Mouse (Mus musculus) right cerebral cortex, postnatal 36 days (tissue): ENCODE data around the gene Cyp1b1.

Experiments used
- DNase-seq, 2 experiments: peaks; one replicate each; pipeline ENCODE4 v3.0.0; 2022; ENCODE audit warnings: low spot score in 2 of 2, mixed read lengths in 1 of 2

Gene Cyp1b1

DNA sequence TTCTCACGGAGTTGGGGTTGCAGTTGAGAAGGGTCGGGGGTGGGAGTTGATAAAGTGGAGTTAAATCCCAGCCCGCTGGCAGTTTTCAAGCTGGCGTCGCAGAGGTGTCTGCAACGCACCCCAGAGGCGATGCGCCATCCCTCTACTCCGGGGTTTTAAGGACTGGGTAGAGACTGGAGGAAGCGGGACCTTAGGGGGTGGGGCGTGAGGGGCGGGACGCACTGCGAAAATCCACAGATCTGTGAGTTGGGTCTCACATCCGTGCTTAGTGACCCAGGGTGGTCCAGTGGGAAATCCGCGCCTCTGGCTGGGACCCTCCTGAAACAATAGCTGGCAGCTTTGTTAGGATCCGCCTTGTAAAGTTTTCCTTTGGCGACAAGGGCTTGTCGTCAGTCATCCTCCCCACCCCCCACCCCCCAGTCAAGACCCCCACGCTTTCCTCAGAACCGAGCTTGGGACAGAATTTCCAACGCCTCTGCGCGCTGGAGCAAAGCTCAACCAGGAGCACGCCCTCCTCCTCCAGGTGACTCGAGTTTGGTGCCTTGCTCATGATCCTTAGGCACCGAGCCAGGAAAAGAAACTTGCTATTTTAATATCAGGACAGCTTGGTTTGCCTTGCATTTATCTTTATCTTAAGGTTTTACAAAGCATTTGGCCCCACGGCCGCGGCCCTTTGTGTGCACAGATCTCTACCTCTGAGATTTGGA, at the start of gene Cyp1b1:
Cyp1b1 (minus strand) TSS at position 131 of the 707 bp plus-strand sequence.
- DNase-seq, result no peak

DNA sequence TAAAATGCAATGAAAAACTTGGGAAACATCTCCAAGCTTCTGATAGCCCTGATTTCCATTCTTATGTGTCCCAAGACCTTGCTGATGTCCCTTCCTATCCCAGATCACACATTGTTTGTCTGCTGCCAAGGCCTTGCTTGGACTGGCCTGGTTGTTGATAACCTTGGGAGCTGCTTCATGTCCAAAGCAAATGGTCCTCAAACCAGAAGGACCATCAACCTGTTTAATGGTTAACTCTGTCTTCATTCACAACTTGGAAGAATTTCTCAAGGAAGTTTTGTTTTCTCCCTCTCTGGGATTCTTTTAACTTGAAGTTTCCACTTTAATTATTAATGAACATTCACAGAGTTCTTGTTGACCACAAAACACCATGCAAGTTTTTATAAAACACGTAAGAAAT, 47.0 kb upstream of the Cyp1b1 start:
- DNase-seq, result no peak

DNA sequence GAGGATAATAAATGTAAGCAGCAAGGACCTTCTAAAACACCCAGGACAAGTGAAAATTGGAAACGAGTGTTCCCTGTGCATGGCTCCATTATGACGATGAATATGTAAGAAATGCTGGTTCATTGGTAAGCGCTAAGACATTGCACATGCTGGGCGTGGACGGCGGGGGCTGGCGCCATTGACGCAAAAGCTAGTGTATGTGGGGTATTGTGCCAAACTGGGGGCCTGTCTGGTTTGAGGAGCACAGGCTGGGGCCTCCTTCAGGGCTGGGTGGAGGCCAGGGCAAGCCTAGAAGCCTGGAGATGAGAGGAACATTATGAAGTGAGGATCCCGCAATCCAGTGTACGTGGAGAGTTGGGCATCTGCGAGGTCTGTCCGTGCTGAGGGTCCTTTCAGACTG, 39.0 kb upstream of the Cyp1b1 start:
- no peak for DNase-seq

DNA sequence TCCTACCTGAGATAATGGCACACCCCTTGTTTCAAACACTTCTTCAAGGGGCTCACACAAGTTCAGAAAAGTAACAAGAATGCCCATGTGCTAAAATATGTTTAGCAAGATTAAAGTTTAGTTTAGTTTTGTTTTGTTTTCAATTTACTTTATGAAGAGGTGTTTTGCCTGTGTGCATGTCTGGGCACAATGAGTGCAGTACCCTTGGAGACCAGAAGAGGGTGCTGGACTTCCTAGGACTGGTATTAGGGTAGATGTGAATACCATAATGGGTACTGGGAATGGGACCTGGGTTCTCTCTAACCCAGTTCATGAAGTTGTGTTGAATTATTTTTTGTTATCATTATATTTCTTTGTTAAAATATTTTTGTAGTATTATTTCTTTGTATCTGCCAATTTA, 38.0 kb upstream of the Cyp1b1 start:
- no peak for DNase-seq

DNA sequence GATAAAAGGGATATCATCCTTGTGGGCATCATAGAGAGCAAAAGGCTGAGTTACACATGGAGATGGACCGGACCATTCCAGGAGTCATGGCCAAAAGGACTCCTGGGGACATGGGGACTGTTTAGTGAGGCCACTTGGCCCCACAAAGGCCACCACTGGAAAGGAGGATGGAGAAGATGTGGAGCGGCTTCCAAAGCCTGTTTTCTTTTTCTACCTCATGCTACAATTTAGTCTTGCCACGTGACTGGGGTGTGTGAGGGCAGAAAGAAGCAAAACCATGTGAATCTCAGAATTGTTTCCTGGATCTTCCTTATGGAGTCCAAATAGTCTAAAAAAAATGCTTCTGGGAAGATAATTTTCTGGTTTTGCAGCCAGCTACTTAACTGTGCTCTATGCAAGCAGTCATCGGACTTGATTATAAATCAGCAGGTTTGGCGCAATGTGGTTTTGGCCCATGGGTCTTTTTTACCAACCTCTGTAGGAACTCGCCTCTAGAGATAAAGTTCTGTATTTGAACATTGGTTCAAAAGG, 36.9 kb upstream of the Cyp1b1 start:
- DNase-seq, result no peak

DNA sequence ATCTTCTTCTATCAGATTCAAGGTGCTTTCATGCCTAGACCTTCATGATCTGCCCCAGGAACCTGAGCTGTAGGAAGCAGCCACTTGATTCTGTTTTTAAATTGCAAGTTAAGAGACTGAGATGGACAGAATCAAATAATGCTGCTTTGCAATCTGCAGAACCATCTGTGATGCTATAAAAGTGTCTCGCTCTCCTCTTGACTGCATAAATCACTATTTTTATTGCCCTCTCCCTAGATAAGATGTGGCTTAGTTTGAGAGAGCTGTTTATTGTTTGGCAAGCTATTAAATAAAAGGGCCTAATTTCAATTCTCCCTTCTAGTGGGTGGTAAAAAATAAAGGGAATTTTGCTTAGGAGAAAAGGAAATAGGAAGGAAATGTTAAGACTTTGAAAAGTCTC, 34.8 kb upstream of the Cyp1b1 start:
- no peak for DNase-seq

DNA sequence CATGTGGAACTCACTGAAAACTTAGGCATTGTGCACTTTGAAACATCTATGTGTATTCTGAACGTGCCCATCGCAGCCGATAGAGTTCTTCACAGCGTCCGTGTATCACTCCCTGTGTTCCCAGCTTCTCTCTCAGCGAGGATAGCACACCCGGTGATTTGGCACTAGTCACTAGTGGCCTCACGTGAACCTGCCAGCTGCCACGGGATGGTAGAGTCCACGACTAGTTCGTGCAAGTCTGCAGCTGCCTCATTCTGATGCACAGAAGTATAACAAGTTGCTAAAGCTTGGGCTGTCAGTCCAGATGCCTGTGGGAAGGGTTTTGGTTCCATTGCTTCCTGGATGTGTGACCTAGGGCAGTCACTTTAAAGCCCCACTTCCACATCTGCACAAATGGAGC, 32.1 kb upstream of the Cyp1b1 start:
- DNase-seq, result no peak

DNA sequence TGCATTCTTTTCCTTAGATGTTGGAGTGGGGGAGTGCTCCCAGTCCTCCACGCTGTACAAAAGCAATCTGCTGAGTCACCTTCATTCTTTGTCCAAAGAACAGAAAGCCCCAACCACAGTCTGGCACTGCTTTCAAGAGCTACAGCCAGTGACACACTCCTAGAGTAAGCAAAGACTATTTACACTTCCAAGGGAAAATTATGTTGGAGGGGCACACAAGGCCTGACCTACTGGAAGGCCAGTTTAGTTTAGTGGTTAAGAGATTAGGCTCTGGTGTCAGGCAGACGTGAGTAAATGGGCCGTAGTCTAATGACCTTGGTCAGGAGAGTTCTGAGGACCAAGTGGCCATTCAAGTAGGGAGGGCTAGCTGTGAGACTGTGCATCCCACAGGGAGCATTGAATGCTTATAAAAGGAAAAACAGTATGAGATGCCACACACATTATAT, 31.3 kb upstream of the Cyp1b1 start:
- no peak for DNase-seq

DNA sequence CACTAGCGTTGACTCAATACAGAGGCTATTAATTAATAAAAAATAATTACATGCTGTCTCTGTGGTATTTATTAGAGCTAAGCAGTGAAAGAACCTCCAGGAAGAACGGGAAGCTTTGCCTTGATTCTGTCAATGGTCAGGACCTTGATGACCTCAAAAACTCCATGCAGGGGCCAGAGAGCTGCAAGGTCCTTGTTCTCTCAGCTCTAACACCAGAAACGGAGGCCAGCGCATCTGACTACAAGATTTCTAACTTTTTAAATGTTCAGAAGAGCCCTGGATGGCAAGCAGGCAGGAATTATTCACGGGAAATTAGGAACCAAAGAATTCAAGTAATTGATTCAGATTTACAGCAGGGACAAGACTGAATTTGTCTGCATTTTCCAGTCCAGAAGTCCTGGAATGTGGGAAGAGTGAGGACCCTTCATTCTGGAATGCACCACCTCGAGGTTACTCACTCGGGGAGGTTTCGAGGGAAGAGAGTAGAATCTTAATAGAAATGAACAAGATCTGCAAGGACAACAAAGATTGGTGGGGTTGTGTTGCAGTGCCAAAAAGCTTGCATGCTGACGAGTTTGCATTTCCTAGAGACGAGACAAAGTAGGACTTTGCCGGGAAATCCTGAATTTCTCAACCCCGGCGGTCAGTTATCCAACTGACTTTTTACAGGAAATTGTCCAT, 30.3 kb upstream of the Cyp1b1 start:
- no peak for DNase-seq

DNA sequence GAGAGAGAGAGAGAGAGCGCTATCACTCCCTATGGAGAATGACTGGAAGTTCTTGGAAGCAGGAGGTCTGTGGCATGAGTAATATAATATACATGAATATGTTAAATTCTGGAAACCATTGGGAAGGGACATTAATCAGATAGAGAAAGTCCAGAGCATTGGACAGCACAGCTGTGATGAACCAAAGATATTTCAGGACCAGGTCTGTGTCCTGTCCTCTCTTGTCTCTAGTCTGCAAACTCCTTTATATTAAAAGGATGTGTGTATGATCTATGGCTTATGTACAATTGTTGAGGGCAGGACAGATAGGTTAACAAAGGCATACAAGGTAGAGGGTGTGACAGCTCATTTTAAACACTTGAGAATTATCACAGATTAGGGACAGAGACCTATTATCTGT, 28.6 kb upstream of the Cyp1b1 start:
- DNase-seq, result no peak

DNA sequence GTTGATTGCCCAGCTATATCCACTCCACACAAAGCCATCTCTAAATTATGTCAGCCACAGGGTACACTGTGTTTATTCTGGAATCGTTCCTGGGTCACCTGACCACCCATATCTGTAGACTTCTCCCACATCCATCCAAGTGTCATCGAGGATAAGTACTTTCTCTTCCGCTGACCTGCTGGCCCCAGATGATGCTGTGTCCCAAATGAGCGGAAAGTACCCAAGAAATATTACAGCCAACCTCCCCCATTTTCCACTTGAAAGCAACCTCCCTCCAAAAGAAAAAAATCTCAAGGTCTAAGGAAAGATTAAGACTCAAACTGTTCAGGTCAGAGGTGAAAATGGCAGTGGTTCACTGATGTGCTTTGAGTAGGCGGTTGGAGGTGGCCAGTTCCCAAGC, 27.8 kb upstream of the Cyp1b1 start:
- DNase-seq, result no peak

DNA sequence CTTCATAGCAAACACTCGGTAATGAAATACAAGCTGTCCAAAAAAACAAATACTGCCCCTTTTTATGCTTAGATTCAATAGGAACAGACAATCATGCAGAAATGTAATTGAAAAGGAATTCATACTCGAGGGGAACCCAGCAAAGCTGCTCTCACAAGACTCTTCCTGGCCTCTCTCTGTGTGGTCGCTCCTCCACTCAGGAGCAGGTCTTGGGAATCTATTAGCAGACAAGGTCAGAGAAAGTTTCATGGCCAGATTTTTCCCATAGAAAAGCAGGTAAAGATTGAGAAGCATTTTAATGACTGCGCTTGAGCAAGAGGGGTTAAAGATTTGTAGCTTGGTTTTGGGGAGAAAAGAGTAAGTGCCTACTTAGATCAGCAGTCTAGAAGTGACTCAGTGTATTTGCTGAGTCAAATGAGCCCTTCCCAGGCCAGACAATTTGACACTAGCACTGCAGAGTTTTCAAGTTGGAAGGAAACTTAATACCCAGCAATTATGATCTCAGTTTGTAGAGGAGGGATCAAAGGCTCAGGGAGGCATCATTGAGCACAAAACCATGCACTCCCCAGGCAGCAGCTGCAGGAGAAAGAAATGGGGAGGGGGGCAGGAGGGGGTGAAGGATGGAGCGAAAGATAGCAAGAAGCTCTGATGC, 24.1 kb upstream of the Cyp1b1 start:
- no peak for DNase-seq

DNA sequence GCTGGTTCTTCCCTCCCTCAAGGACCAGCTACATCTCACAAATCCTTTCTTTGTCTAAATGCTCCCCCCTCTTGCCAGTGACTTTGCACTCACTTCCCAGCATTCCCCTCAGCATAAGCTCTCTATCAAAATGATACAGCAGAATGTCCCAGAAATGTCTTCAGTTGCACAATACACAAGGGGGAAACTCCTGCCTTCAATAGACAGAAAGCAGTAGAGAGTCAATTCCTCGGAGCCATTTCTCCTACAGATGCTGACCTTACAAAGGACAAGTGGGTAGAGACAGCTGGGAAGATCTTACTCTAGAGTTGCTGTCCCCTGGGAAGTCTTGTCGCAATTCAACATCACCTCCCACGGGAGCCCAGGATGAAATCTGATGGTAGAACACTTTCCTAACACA, 22.7 kb upstream of the Cyp1b1 start:
- DNase-seq, result no peak

DNA sequence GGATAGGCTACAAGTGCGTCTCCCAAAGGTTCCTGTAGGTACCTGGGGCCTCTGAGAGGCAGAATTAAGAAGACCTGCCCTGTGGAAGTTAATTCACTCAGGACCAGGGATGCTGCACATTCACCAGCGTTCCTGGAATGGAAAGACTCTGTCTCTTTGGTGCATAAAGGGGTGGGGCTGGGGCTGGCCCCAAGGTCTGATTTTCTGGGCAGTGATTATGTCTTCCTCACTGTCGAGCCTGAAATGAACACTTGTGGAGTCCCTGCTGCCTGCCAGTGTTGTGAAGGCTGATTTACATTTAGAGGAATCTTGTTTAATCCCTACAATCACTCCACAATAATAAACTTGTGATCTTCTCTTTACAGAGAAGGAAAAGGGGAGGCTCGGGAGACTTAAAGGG, 18.2 kb upstream of the Cyp1b1 start:
- DNase-seq, result no peak

DNA sequence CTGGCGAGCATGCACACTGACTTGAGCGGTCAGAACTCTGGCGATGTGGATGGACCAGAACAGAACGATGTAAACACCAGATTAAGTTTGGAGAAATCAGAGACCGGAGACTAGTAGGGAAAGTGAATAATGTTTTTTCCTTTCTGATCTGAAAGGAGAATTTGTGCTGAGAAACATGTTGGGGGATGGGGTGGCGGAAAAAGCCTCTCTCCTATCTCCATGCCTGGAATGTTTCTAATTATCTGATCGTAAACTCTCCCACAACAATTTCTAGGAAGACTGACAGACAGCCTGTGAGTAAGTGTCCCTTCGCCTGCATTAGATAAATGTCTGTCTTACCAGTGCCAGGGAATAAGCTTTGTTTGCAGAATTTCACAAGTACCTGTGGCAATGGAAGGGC, 16.1 kb upstream of the Cyp1b1 start:
- no peak for DNase-seq

DNA sequence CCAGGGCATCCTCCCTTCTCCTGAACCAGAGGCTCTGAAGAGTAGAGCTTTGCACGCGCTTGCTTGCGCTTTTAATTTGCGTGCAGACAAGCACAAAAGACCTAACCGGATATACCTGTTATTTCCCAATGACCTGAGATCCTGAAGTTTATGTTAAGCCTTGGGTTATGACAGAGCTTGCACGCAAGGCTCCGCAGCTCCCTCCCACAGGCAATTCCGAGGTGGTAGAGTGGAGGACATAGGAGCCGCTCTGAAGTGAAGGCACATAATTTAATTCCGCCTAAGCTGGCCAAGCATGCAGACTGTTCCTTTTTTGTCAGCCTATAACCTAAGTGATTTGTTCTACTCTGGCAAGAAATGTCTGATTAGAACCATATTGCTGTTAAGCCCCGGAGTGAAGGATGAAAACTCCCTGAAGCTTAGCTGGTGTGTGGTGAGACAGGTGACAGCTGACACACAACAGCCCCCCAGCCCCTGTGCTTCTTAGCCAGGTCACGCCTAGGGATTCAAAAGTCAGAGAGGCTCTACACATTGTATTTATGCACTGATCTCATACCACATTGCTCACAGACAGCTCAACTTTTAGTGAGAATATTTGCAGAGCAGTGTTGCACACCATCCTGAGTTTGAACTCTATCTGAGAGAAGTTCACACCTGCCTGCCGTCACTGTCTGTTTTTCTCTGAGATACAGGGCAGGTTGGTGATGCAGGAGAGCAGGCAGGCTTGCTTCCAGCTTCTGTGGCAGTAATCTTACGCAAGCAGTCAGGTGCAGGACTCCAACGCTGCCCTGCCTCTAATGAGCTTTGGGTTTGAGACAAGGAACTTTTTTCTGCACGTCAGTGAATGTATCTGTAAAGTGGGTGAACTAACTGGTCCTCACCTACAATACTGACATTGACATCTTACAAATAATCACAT, 14.0 kb upstream of the Cyp1b1 start:
- DNase-seq, result no peak

DNA sequence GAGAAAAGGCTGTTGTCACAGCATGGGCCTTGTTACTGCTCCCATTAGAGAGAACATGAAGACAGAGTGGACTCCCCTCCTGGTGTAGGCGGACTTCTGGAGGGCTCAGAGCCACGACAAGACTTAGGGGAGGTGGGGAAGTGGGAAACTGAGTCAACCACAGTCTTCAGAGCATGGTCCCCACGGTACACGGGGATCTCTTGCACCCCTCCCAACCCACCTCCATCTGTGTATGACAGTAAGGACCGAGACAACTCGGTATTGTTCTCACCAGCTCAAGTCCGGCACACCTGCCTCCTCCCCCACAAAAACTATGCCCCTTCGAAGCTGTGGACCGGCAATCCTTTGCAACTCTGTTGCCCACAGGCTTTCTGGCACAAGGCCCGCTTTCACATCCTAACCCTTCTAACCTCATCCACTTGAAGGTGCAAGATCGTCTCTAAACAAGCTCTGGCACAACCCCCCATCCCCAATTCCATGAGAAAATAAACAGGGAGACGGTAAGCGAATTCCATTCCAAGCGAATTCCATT, 13.3 kb upstream of the Cyp1b1 start:
- no peak for DNase-seq

DNA sequence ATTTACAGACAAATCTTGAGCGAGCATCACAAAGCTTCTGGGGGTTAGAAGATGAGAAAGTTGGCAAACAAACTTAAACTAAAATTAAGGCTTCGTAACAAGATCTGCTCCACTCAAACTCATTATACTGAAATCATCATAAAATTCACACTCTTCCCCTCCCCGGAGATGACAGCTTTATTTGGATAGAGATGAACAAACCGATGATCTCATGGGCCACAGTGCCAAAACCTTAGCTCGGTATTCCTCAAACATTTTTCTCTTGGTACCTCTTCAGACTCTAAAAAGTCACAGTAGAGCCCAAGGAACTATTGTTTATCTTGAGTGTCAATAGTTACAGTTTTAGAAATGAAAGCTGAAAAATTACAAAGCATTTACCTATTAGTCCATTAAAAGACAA, 11.8 kb upstream of the Cyp1b1 start:
- no peak for DNase-seq

DNA sequence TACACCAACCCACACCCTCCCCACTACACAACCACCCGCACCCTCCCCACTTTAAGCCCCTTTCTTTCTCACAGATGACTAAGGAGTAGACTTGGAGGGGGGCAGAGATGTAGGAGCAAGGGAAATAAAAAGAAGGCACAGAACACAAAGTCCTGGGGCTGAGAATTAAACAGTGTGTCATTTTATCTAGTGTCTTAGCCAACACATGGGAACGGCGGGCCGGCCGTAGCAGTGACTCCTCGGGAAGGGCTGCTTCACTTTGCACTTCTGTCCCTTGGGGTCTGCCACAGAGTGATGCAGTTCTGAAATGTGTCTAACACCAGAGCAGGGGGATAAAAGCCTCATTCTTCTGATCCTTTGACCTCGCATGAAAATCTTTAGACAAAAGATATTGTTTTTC, 5.8 kb upstream of the Cyp1b1 start:
- DNase-seq, result no peak

DNA sequence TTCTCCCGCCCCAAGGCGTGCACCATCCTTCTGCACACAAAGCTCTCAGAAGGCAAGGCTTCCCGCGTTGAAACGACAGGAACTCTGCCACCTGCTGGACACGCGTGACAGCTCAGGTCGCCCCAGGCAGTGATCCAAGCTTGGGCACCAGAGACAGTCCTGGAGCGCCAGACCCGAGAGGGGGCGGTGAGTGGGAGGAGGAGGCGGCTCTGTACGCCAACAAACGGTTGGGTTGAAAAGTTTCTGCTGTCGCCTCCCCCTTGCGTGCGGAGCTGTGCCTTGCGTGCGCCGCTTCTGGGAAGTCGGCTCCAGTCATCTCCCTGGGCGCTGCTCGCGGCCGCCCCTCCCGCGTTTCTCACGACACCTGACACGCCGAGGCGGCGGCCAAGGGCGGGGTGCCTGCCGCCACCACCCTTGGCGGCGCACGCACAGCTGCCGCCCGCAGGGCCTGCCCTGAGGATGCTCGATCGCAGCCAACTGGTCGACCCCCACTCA, 835 bp upstream of the Cyp1b1 start:
- DNase-seq, result peak; percentile 79

DNA sequence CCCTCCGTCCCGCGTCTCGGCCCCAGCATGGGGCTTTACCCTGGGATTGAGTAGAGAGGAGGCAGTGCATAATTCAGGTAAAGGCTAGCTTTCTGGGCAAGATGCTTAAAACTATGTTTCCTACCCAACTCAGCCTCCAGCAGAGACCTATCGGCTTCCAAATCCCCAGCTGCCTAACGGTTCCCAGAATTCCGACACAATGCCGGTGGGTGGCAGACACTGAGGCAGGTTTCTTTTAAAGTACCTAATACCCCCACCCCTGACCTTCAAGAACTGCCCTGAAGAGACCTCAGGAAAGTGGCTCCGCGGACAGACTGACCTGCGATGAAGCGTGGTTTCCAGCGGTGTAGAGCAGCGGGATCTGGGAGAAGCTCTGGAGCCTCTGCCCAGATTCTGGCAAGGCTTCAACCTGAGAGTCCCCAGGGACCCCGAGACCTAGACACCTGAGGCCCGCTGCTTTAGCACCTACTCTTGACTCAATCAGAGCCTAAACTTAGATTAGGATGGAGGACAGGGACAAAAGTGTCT, 429 bp downstream of the Cyp1b1 start:
- no peak for DNase-seq
